Mouse (Mus musculus): ENCODE measurements at regions not wholly inside any gene's neighbourhood (a gene's known extent, or its start where the extent isn't known, plus 50 kb on each side); places are given as distances from the start of the nearest gene placed in this dataset.

GRCm38 (mm10) chr5:17262126-17262525, 110.9 kb upstream of the Speer4f2 start:
- Histone ChIP-seq H3K36me3 (ENCODE audit: control insufficient read depth, insufficient read depth, low read length) (no peaks in the 10 kb centered on the region), H3K4me1 (ENCODE audit: control insufficient read depth, insufficient read depth, low read length) (no peaks in the 10 kb centered on the region), H3K4me3 (no peak overlapping the region), H3K79me2 (replicated peaks; ENCODE audit: control insufficient read depth, insufficient read depth, low read length) (no peaks in the 10 kb centered on the region), H3K27ac (no peak overlapping the region), H3K9ac (ENCODE audit: low read depth, low read length) (no peak overlapping the region), H3K27me3 (ENCODE audit: control insufficient read depth, insufficient read depth, low read length) (no peaks in the 10 kb centered on the region)
- 63% methylated on average over 1 of the region's 1 CpGs for WGBS
- TF ChIP-seq POLR2A (IDR thresholded peaks at IDR 0.05; ENCODE audit: insufficient read depth, low read depth, low read length), result no peak
- no peak for TF ChIP-seq EP300 (IDR thresholded peaks at IDR 0.05; ENCODE audit: insufficient read depth, low read depth, low read length)
- no peak for TF ChIP-seq CTCF (IDR thresholded peaks at IDR 0.05)
- DNase-seq, result no peak
- intact Hi-C loops (cut with DNase I), result no loop called here

DNA sequence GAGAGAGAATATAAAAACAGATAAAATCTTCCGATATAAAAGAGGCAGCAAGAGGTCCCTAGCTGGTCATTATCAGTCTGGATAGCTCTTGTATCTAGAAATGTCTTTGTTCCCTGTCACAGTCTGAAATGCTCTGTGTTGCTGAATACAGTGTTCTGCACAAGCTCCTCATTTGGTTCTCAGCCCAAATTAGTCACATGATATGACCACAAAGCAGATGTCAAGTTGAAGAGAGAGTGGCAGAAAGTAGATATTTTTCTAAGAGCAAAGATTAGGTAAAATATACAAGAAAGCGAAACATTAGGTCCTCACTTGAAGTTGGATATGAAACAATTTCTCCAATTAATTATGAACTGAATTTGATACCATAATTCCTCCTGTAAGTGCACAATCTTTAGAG, 101.8 kb upstream of the Speer4f2 start:
- Histone ChIP-seq H3K9ac (ENCODE audit: low read depth, low read length) (no peak overlapping the region), H3K79me2 (replicated peaks; ENCODE audit: control insufficient read depth, insufficient read depth, low read length) (no peaks in the 10 kb centered on the region), H3K36me3 (ENCODE audit: control insufficient read depth, insufficient read depth, low read length) (no peaks in the 10 kb centered on the region), H3K4me1 (ENCODE audit: control insufficient read depth, insufficient read depth, low read length) (no peaks in the 10 kb centered on the region), H3K27ac (no peak overlapping the region), H3K27me3 (ENCODE audit: control insufficient read depth, insufficient read depth, low read length) (no peaks in the 10 kb centered on the region), H3K4me3 (no peak overlapping the region)
- WGBS, result 71% methylated on average over 2 of the region's 2 CpGs
- no peak for TF ChIP-seq POLR2A (IDR thresholded peaks at IDR 0.05; ENCODE audit: insufficient read depth, low read depth, low read length)
- TF ChIP-seq EP300 (IDR thresholded peaks at IDR 0.05; ENCODE audit: insufficient read depth, low read depth, low read length), result no peak
- no peak for TF ChIP-seq CTCF (IDR thresholded peaks at IDR 0.05)
- intact Hi-C loops (cut with DNase I), result no loop called here
- no peak for DNase-seq

- Histone ChIP-seq H3K27me3 (ENCODE audit: control insufficient read depth, insufficient read depth, low read length) (no peaks in the 10 kb centered on the region), H3K36me3 (ENCODE audit: control insufficient read depth, insufficient read depth, low read length) (no peaks in the 10 kb centered on the region), H3K9ac (ENCODE audit: low read depth, low read length) (no peak overlapping the region), H3K4me1 (ENCODE audit: control insufficient read depth, insufficient read depth, low read length) (no peaks in the 10 kb centered on the region), H3K27ac (no peak overlapping the region), H3K4me3 (no peak overlapping the region), H3K79me2 (replicated peaks; ENCODE audit: control insufficient read depth, insufficient read depth, low read length) (no peaks in the 10 kb centered on the region)
- intact Hi-C loops (cut with DNase I), result no loop called here
- TF ChIP-seq CTCF (IDR thresholded peaks at IDR 0.05) (no peak), EP300 (IDR thresholded peaks at IDR 0.05; ENCODE audit: insufficient read depth, low read depth, low read length) (no peak), POLR2A (IDR thresholded peaks at IDR 0.05; ENCODE audit: insufficient read depth, low read depth, low read length) (no peak)
- 76% methylated on average over 3 of the region's 3 CpGs for WGBS
- DNase-seq, result no peak
These were observed 101.1 kb upstream of the Speer4f2 start for GRCm38 (mm10) chr5:17271722-17272479.

DNA sequence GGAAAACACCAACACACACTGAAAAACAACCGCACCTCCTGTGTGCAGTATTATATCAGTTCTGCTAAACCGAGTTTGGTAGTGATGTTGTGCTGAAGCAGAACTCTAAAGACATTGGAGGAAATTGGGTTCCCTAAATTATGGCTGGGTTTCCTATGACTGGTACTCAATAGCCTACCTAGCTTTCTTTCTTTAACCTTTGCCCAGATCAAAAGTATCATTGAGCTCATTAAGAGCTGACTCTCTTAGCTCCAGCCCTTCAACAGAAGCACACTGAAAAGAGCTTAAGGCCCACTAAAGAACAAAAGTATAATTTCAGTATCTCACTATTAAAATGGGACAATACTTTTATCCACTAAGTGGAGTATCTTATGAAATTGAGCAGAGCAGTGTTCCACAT, 97.6 kb upstream of the Speer4f2 start:
- TF ChIP-seq POLR2A (IDR thresholded peaks at IDR 0.05; ENCODE audit: insufficient read depth, low read depth, low read length) (no peak), CTCF (IDR thresholded peaks at IDR 0.05) (no peak), EP300 (IDR thresholded peaks at IDR 0.05; ENCODE audit: insufficient read depth, low read depth, low read length) (no peak)
- 92% methylated on average over 2 of the region's 2 CpGs for WGBS
- H3K36me3 ChIP-seq (ENCODE audit: control insufficient read depth, insufficient read depth, low read length), result no peaks in the 10 kb centered on the region

DNA sequence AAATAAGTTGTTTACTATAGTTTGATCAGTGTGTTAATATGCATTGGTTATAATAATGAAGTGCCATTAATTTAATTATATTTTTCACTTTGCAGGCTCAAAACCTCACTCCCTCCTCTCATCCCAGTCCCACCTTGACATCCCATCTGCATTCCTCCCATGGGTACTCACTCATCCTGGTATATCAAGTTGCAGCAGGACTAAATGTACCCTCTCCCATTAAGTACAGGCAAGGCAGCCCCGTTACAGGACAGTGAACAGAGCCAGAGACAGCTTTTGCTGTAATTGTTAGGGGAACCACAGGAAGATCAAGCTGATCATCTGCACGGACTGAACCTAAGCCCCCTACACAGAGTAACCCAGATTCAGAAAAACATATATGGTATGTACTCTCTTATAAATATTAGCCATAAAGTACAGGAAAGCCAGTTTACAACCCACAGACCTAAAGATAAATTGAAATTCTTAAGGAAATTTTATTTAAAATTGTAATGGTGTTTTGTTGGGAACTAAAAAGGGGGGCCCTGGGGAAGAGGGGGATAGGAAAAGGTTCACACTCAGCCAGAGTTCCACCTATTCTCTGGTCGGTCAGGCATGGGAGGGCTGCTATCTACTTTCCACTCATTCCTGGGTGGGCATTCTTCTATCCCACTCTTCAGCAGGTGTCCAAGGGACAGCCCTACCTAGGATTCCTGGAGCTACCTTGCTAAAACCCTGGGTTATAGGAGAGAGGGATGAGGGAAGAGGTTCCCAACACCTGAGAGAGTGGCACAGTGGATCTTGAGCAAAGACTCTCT, 96.0 kb upstream of the Speer4f2 start:
- Histone ChIP-seq H3K79me2 (replicated peaks; ENCODE audit: control insufficient read depth, insufficient read depth, low read length) (no peaks in the 10 kb centered on the region), H3K36me3 (ENCODE audit: control insufficient read depth, insufficient read depth, low read length) (no peaks in the 10 kb centered on the region), H3K9ac (ENCODE audit: low read depth, low read length) (no peak overlapping the region), H3K4me3 (no peak overlapping the region), H3K27ac (no peak overlapping the region), H3K4me1 (ENCODE audit: control insufficient read depth, insufficient read depth, low read length) (no peaks in the 10 kb centered on the region), H3K27me3 (ENCODE audit: control insufficient read depth, insufficient read depth, low read length) (no peaks in the 10 kb centered on the region)
- no peak for DNase-seq
- WGBS, result 84% methylated on average over 3 of the region's 3 CpGs
- intact Hi-C loops (cut with DNase I), result no loop called here
- no peak for TF ChIP-seq EP300 (IDR thresholded peaks at IDR 0.05; ENCODE audit: insufficient read depth, low read depth, low read length)
- no peak for TF ChIP-seq POLR2A (IDR thresholded peaks at IDR 0.05; ENCODE audit: insufficient read depth, low read depth, low read length)

More for the DNA sequence above, 97.6 kb upstream of the Speer4f2 start:
- intact Hi-C loops (cut with DNase I), result no loop called here
- H3K4me3 ChIP-seq, result no peak overlapping the region
- no peaks in the 10 kb centered on the region for H3K27me3 ChIP-seq (ENCODE audit: control insufficient read depth, insufficient read depth, low read length)
- H3K4me1 ChIP-seq (ENCODE audit: control insufficient read depth, insufficient read depth, low read length), result no peaks in the 10 kb centered on the region
- no peak for DNase-seq
- no peak overlapping the region for H3K9ac ChIP-seq (ENCODE audit: low read depth, low read length)
- H3K79me2 ChIP-seq (replicated peaks; ENCODE audit: control insufficient read depth, insufficient read depth, low read length), result no peaks in the 10 kb centered on the region
- no peak overlapping the region for H3K27ac ChIP-seq

DNA sequence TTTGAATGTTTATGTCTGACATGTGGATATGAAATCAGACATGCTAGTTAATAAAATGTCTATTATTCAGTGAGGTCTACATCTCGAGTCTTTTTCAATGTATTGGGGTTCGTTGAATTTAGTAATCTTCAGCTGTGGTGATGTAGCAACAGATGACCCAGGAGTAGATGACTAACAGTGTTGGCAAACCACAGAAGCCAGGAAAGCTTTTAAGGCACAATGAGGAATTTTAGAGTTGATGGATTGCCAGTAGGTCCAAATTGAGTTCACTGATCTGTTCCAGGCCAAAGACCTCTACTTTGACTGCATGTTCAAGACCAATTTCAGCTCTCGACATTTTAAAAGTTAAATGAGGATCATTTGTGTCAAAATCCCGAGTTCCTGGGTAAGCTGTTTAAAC, 92.8 kb upstream of the Speer4f2 start:
- H3K9ac ChIP-seq (ENCODE audit: low read depth, low read length), result no peak overlapping the region
- no peaks in the 10 kb centered on the region for H3K36me3 ChIP-seq (ENCODE audit: control insufficient read depth, insufficient read depth, low read length)
- H3K27ac ChIP-seq, result no peak overlapping the region
- DNase-seq, result no peak
- 62% methylated on average over 4 of the region's 4 CpGs for WGBS
- no peaks in the 10 kb centered on the region for H3K79me2 ChIP-seq (replicated peaks; ENCODE audit: control insufficient read depth, insufficient read depth, low read length)
- TF ChIP-seq EP300 (IDR thresholded peaks at IDR 0.05; ENCODE audit: insufficient read depth, low read depth, low read length), result no peak
- no peak for TF ChIP-seq CTCF (IDR thresholded peaks at IDR 0.05)
- no peak for TF ChIP-seq POLR2A (IDR thresholded peaks at IDR 0.05; ENCODE audit: insufficient read depth, low read depth, low read length)
- H3K27me3 ChIP-seq (ENCODE audit: control insufficient read depth, insufficient read depth, low read length), result no peaks in the 10 kb centered on the region
- intact Hi-C loops (cut with DNase I), result no loop called here
- H3K4me3 ChIP-seq, result no peak overlapping the region
- H3K4me1 ChIP-seq (ENCODE audit: control insufficient read depth, insufficient read depth, low read length), result no peaks in the 10 kb centered on the region
